Mouse (Mus musculus): ENCODE measurements around the gene Ago4.
A peak's percentile ranks its signal among the peaks of the same experiment; 100 is the strongest.

Gene Ago4

GRCm38 (mm10) chr4:126469334-126469733, 63.9 kb downstream of the Ago4 start:
- DNase-seq (ENCODE audit: inconsistent ontology term): no peak

DNA sequence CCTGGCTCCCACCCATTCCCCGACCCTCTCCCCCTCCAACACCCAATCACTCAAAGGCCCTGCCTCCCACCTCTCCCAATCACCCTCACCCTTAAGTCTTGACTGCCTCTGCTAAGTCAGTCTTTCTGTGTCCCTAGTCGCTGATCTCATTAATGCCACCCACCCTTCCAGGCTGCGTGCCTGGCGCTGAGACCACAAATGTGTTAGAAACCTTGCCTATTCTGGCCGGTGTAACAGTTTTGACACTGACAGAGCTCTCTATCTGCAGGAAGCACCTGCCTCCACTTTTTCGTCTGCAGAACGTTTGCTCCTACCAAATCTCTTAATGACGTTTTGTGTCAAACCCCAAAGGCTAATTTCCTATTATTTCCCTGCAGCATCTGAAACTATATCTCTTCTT, 64.3 kb downstream of the Ago4 start:
- DNase-seq (ENCODE audit: inconsistent ontology term): no peak

DNA sequence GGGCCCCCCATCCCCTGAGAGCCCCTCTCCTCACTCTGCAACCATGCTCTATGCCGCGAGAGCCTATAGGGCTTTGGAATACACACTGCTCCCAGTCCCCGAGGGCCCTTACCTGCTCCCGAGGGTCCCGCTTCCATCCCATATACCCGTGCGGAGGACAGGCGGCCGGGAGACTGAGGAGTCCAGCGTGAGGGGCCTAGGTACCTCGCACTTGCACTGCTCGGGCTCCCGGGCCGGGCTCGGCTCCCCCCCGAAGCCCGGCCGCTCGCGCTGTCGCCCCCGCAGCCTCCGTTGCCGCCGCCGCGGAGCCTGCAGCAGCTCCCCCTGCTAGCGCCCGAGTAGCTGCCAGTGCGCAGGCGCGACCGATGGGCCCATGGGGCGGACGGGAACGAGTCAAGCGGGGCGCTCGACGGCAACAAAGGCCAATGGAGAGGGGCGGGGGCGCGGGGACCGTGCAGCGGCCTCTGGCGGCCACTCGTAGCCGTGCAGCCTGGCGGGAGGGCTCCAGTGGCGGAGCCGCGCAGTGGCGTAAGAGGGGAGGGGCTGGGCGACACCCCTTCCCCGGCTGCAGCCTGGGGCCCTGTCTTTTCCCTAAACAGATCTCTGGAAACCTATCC, 64.9 kb downstream of the Ago4 start, which contains the start of gene Ago1:
Gene Ago1 (minus strand): TSS at position 299 of the 617 bp plus-strand sequence.
- DNase-seq (ENCODE audit: inconsistent ontology term): peak; percentile 95

DNA sequence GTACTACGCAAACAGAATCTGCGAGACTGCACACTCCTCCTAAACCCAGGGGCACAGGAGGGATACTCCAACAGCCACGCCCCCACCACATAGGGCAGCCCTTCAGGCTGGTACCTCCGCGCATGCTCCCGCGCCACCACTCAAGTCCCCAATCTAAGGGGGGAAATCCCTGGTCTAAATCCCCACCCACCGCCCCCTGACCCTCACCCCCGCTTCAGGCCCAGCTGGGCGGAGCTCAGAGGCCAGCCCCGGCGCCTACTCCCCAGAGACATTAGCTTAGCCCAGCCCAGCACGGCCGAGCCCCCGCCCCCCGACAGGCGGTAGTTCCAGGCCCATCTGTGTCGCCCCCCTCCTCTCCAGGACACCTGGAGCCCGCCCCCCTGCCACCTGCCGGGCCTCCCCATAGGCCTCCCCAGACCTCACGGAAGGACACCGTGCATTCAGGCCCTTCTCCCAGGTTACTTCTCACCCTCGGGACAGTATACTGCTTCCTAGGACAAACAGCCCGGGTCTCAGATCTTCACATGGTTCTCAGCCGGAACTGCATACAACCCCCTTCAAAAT, 65.5 kb downstream of the Ago4 start:
- peak; percentile 84 for DNase-seq (ENCODE audit: inconsistent ontology term)

GRCm38 (mm10) chr4:126466251-126466750, 67.0 kb downstream of the Ago4 start:
- DNase-seq (ENCODE audit: inconsistent ontology term): no peak

DNA sequence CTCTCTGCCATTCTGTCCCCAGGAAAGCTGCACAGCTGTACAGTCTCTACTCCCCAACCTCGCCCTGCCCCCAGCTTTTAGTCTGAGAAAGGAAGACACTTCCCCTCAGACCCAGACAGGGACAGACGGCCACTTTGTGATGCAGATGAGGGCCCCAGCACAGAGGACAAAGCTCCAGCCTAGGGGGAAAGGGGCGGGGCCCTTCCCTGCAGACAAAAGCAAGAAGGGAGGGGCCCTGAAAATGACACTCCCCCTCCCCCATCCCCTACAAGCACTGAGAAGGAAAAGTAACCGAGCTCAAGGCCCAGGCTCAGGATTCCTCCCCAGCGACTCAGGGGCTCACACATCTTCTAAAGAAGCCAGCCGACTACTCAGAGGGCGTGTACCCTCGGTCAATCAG, 67.4 kb downstream of the Ago4 start:
- DNase-seq (ENCODE audit: inconsistent ontology term): peak; percentile 70

DNA sequence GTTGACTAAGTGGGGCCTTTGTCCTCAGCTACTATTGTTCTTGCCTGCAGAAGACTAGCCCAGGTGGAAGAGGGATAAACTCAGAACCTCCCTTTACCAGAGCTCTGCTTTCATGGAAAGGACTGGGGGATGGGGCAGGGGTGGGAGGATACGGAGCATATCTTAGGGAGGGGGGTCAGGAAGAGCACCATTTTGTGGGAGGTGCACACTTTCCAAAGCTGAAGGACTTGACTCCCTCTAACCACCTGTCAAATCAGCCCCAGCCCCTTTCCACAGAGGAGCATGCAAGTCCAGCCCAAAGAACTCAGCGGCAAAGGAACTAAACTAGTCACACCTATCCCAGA, 68.4 kb downstream of the Ago4 start:
- no peak for DNase-seq (ENCODE audit: inconsistent ontology term)

GRCm38 (mm10) chr4:126464189-126464891, 68.9 kb downstream of the Ago4 start:
- DNase-seq (ENCODE audit: inconsistent ontology term): no peak

- no peak for DNase-seq (ENCODE audit: inconsistent ontology term)
Observed at GRCm38 (mm10) chr4:126455441-126455840, 77.8 kb downstream of the Ago4 start.

DNA sequence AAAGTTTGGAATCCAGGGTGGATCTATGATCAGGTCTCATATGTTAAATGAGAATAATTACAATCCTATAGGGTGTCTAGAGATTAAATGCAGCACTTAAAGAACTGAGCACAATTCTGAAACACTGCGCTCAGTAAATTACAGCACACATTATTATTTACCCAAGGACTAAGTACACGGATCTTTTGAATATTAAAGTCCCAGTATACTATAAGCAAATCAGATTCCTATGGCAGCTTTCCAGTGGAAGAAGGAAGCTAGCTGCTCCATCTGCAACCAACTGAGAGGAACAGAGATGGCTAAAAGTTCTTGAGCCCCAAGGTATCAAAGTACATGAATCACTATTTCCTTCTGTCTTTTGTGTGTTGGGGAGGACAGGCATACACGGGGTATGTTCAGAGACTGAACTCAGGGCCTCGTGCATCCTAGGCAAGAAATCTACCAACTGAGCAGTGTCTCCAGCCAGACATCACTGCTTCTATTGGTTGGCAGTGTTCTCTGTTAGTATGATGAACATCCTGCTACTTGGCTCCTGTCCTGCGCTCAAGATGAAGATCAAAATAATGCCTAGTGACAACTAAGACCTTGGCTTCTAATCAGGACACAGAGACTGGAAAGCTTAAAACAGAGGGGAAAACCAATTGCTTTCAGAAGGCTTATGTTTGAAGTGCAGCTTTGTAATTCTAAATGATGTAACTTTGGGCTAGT, 78.6 kb downstream of the Ago4 start:
- DNase-seq (ENCODE audit: inconsistent ontology term): no peak

- no peak for DNase-seq (ENCODE audit: inconsistent ontology term)
Observed at GRCm38 (mm10) chr4:126450268-126450667, 83.0 kb downstream of the Ago4 start.

GRCm38 (mm10) chr4:126447126-126447525, 86.1 kb downstream of the Ago4 start:
- DNase-seq (ENCODE audit: inconsistent ontology term): no peak

DNA sequence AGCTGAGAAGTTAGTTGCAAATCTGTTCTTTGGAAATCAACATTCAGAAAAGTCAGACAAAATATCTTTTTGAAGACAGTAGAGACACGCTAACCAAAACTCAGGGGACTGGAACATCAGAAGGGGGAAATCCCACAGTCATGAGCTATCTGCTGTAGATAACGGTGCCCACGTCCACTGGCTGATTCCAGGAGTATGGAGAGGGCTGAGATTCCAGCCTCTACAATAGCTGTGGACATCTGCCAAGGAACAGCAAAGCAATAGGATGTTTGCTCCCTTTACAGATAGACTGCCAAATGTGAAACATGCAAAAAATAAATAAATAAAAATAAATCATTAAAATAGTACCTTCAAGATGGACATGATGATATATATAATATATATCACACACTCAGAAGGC, 88.7 kb downstream of the Ago4 start:
- DNase-seq (ENCODE audit: inconsistent ontology term): no peak

Measured in Muller cell, postnatal 12 days (primary cell).